Mouse (Mus musculus) limb, embryonic 14.5 days (tissue): Measurements from ENCODE around the gene Slc8a1. TPM values are rescaled to one million over a fixed set of nuclear protein-coding genes. Genes with fewer than 3 reads are reported as not detected.

Experiments used
- ATAC-seq: fragments of 200-750 bp; cut with Nextera tagmentation; 2 replicates; pipeline ENCODE4 v1.8.0; 2017; ENCODE audit warnings: low read depth, moderate number of reproducible peaks, moderate TSS enrichment; ENCODE audit not compliant: low FRiP score
- DNase-seq: peaks from one replicate; pipeline ENCODE4 v3.0.0-alpha.2; 2015; ENCODE audit warnings: low spot score
- H3K27ac ChIP-seq: fragments of 300-500 bp; sonication (generic); replicated peaks from 2 replicates; pipeline ENCODE4 v1.5.1; 2014; ENCODE audit warnings: low read depth, mild to moderate bottlenecking, low read length, moderate library complexity, mixed read lengths
- H3K27me3 ChIP-seq: fragments of 300-500 bp; sonication (generic); 2 replicates; pipeline ENCODE4 v1.6.1; 2014; ENCODE audit warnings: low read length, mixed read lengths; ENCODE audit not compliant: control insufficient read depth, insufficient read depth
- H3K36me3 ChIP-seq: fragments of 300-500 bp; sonication (generic); 2 replicates; pipeline ENCODE4 v1.6.1; 2014; ENCODE audit warnings: mild to moderate bottlenecking, low read length, moderate library complexity, mixed read lengths; ENCODE audit not compliant: control insufficient read depth, insufficient read depth
- H3K4me1 ChIP-seq: fragments of 300-500 bp; sonication (generic); 2 replicates; pipeline ENCODE4 v1.6.1; 2014; ENCODE audit warnings: antibody characterized with exemption, low read length, mixed read lengths; ENCODE audit not compliant: control insufficient read depth, insufficient read depth
- H3K4me2 ChIP-seq: fragments of 300-500 bp; sonication (generic); replicated peaks from 2 replicates; pipeline ENCODE4 v1.6.1; 2014; ENCODE audit warnings: low read depth, mild to moderate bottlenecking, low read length, moderate library complexity; ENCODE audit not compliant: severe bottlenecking
- H3K4me3 ChIP-seq: fragments of 300-500 bp; sonication (generic); replicated peaks from 2 replicates; pipeline ENCODE4 v1.5.1; 2014; ENCODE audit warnings: low read length
- H3K9ac ChIP-seq: fragments of 300-500 bp; sonication (generic); 2 replicates; pipeline ENCODE4 v1.6.1; 2014; ENCODE audit warnings: mild to moderate bottlenecking, low read depth, low read length, moderate library complexity; ENCODE audit not compliant: severe bottlenecking
- H3K9me3 ChIP-seq: fragments of 300-500 bp; sonication (generic); 2 replicates; pipeline ENCODE4 v1.6.1; 2016; ENCODE audit warnings: low read length; ENCODE audit not compliant: control insufficient read depth
- POLR2A ChIP-seq: fragments of 200-500 bp; IDR thresholded peaks from 2 replicates; pipeline ENCODE4 v1.8.0; 2012; ENCODE audit warnings: inconsistent platforms, mild to moderate bottlenecking, moderate library complexity, borderline replicate concordance; ENCODE audit not compliant: insufficient read depth, insufficient read length; ENCODE audit errors: extremely low read depth
- WGBS: fragments of 180-500 bp; shearing (Covaris S2); extraction: QIAGEN DNeasy Blood & Tissue Kit; methylation state at CpG from one replicate; pipeline ENCODE4 v1.1.7; 2014; 5-methylcytosine and 5-hydroxymethylcytosine counted together
- polyA plus RNA-seq, 2 experiments: library from polyadenylated mRNA; depleted of rRNA in 1 of 2; stranded (reverse) in 1 of 2; unstranded in 1 of 2; fragments of >200 nt; fragmentation: Nextera tagmentation in 1 of 2; extraction: Ambion mirVana in 1 of 2; gene quantifications; 2 replicates each; pipeline versions ENCODE4 v1.2.1 to v1.2.3; 2012 to 2014

Slc8a1 gene
- polyA plus RNA-seq, 2 experiments = 9.1 to 9.8 TPM

DNA sequence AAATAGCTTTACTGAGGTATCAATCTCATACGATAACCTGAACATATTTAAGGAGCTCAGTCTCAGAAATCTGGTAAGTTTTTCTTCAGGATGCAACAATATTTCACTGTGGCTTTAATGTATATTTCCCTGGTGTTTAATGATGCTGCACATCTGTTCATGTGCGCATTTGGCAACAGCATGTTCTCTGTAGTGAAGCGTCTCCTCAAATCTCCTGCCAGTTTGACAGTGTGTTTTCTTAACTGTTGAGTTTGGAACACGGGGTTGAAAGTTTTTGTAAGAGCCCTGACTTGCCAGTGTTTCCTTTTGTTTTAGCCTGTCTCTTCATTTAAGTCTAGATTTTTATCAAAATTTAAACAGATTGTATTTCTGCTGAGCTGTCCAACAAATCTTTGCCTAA, 190.2 kb downstream of the Slc8a1 start:
- Histone ChIP-seq H3K27ac (no peak overlapping the region), H3K36me3 (no peaks in the 10 kb centered on the region), H3K4me3 (no peak overlapping the region), H3K27me3 (no peaks in the 10 kb centered on the region), H3K9me3 (no peaks in the 10 kb centered on the region), H3K4me1 (no peaks in the 10 kb centered on the region), H3K9ac (no peak overlapping the region), H3K4me2 (no peak overlapping the region)
- 40% methylated on average over 4 of the region's 4 CpGs for WGBS
- DNase-seq (no peak), ATAC-seq (no peak)
- TF ChIP-seq POLR2A = no peak

DNA sequence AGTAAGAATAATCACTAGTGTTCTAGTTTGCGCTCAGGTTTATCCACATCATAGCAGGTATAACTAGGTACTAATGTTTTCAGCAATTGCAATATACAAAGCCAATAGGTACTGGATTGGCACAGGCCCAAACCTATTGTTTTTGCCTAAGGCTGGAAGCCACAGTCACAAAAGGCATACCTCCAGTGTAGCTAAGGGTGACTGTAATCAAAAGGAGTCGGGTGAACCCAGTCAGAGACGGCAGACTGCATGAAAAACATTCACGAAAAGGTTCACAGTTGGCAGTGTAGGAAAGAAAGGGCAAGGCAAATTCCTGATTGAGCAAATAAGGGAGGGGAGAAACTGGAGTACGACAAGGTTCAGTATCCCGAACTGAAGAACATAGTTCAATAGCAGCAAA, 191.7 kb downstream of the Slc8a1 start:
- H3K4me2 ChIP-seq = no peak overlapping the region
- DNase-seq = no peak
- 82% methylated on average over 6 of the region's 6 CpGs for WGBS
- H3K36me3 ChIP-seq = no peaks in the 10 kb centered on the region
- H3K4me1 ChIP-seq = no peaks in the 10 kb centered on the region
- no peak overlapping the region for H3K9ac ChIP-seq
- no peak overlapping the region for H3K4me3 ChIP-seq
- no peaks in the 10 kb centered on the region for H3K9me3 ChIP-seq
- no peak overlapping the region for H3K27ac ChIP-seq
- no peak for ATAC-seq
- H3K27me3 ChIP-seq = no peaks in the 10 kb centered on the region
- no peak for TF ChIP-seq POLR2A

DNA sequence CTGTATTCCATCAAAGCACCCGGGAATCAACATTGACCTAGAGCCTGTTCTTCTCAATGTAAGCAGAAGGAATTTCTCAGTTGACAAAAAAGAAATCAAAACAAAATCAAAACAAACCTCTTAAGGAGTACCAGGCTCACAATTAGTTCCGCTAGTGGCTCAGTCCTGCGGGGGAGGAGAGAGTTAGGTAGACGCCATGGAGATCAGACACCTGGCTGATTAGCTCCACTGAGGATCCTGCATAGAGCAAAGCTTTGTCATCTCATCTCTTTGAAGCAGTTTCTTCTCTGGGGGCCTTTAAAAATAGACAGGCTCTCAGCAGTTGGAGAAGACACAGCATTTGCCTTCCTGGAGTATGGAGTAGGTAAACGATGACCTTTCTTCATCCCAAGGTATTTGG, 192.2 kb downstream of the Slc8a1 start:
- Histone ChIP-seq H3K36me3 (no peaks in the 10 kb centered on the region), H3K4me3 (no peak overlapping the region), H3K9me3 (no peaks in the 10 kb centered on the region), H3K4me2 (no peak overlapping the region), H3K9ac (no peak overlapping the region), H3K4me1 (no peaks in the 10 kb centered on the region), H3K27me3 (no peaks in the 10 kb centered on the region), H3K27ac (no peak overlapping the region)
- WGBS = 88% methylated on average over 5 of the region's 5 CpGs
- DNase-seq (no peak), ATAC-seq (no peak)
- TF ChIP-seq POLR2A = no peak

DNA sequence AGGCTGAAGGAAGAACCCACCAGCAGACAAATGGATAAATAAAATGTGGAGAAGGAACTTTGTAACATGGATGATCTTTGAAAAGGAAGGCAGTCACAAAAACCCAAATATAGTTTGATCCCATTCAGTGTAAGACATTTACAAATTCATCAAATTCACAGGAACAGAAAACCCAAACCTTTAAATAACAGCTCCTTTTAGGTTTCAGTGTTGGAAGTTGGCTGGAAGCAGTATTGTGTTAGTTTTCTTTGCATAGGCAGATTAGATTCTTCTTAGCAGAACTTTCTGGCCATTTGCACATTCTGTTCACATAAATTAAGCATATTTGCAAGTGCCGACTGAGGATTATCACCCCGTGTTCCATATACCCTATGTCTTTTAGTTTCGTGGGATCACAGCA, 193.3 kb downstream of the Slc8a1 start:
- Histone ChIP-seq H3K9ac (no peak overlapping the region), H3K36me3 (no peaks in the 10 kb centered on the region), H3K27ac (no peak overlapping the region), H3K4me1 (no peaks in the 10 kb centered on the region), H3K9me3 (no peaks in the 10 kb centered on the region), H3K4me3 (no peak overlapping the region), H3K27me3 (no peaks in the 10 kb centered on the region), H3K4me2 (no peak overlapping the region)
- ATAC-seq = no peak
- 83% methylated on average over 3 of the region's 3 CpGs for WGBS
- no peak for TF ChIP-seq POLR2A
- no peak for DNase-seq

DNA sequence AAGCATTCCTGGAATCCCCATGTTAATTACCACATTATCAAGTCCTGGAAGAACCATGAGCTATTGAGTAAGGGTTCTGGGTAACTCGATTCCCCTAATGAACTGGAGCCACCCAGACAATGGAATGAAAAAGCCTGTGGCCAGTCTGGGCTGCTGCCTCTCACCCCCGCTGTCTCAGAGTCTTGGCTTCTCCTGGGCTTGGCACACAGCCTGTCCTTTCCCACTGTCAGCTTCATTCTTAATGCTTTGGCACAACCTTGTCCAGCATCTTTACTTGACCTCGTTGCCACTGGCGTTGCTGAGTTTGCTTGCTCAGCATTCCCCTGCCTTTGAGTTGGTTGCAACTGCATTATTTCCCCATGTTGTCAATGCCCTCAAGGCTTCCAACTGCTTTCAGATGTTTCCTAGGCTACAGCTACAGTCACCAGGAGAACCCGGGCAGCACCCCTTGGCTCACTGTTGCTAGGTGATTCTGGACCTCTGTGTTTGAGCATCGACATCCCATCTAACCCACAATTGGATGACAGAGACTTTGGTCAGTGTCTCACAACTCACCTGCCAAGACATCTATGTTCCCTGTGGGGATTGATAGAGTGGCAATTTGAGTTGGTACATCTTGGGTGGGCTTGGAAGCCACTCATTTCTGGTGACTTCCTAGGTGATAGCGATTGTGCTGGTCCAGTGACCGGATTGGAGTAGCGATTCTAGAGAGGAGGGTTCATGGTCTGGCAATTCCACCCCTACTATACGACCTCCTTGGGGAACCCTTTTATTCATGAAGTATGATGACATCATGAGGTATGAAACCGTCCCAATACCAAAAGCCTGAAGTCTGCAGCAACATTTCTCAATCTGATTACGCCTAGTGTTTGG, 195.6 kb downstream of the Slc8a1 start:
- H3K27me3 ChIP-seq = no peaks in the 10 kb centered on the region
- ATAC-seq (no peak), DNase-seq (no peak)
- H3K4me3 ChIP-seq = no peak overlapping the region
- WGBS = 83% methylated on average over 12 of the region's 12 CpGs
- H3K27ac ChIP-seq = no peak overlapping the region
- no peaks in the 10 kb centered on the region for H3K36me3 ChIP-seq
- H3K9me3 ChIP-seq = no peaks in the 10 kb centered on the region
- H3K4me1 ChIP-seq = no peaks in the 10 kb centered on the region
- no peak overlapping the region for H3K9ac ChIP-seq
- TF ChIP-seq POLR2A = no peak
- H3K4me2 ChIP-seq = no peak overlapping the region
